Mouse (Mus musculus): ENCODE measurements around the gene Ptprn2. TPM values are rescaled to one million over a fixed set of nuclear protein-coding genes. Genes with fewer than 3 reads are reported as not detected.
A peak's percentile ranks its signal among the peaks of the same experiment; 100 is the strongest.

The Ptprn2 gene
- polyA plus RNA-seq, 1 experiment from 2014 or later: 0.07 TPM

DNA sequence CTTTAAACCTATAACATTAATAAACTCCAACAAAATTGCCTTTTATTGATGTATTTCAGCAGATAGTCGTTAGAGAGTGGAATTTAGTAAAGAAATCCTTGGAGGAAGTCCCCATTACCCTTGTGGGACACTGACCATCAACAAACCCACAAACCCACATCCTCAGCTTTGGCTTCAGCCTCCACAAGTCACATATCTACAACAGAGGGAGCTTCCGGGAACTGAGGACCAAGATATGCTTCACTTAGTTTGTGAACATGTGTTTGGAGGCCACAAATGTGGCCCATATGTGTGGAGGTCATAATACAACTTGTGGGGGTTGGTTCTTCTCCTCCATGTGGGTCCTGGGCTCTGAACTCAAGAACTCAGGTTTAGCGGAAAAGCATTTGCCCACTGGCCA, 143.5 kb downstream of the Ptprn2 start:
- Histone ChIP-seq H3K4me2 (ENCODE audit: low read depth, low read length) (no peak overlapping the region), H3K9me3 (replicated peaks; ENCODE audit: control insufficient read depth, low read length) (no peaks in the 10 kb centered on the region), H3K27me3 (ENCODE audit: control insufficient read depth, insufficient read depth, low read length) (no peaks in the 10 kb centered on the region), H3K4me1 (ENCODE audit: control insufficient read depth, insufficient read depth, low read length) (no peaks in the 10 kb centered on the region), H3K36me3 (ENCODE audit: control insufficient read depth, insufficient read depth) (no peaks in the 10 kb centered on the region), H3K27ac (ENCODE audit: low read length) (no peak overlapping the region), H3K4me3 (ENCODE audit: low read length) (no peak overlapping the region), H3K9ac (ENCODE audit: low read length) (no peak overlapping the region)
- no peak for ATAC-seq (replicated peaks; ENCODE audit: extremely low read depth, insufficient read depth, low FRiP score)
- 74% methylated on average over 3 of the region's 3 CpGs for WGBS

DNA sequence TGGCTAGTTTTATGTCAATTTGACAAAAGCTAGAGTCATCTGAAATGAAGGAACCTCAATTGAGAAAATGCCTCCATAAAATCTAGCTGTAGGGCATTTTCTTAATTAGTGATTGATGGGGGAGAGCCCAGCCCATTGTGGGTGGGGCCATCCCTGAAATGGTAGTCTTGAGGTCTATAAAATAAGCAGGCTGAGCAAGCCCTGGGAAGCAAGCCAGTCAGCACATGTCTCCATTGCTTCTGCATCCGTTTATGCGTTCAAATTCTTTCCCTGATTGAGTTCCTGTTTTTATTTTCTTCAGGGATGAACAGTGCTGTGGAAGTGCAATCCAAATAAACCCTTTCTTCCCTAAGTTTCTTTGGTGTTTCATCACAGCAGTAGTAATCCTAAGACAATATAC, 152.0 kb downstream of the Ptprn2 start:
- Histone ChIP-seq H3K36me3 (ENCODE audit: control insufficient read depth, insufficient read depth) (no peaks in the 10 kb centered on the region), H3K9ac (ENCODE audit: low read length) (no peak overlapping the region), H3K4me2 (ENCODE audit: low read depth, low read length) (no peak overlapping the region), H3K9me3 (replicated peaks; ENCODE audit: control insufficient read depth, low read length) (no peaks in the 10 kb centered on the region), H3K27ac (ENCODE audit: low read length) (no peak overlapping the region), H3K27me3 (ENCODE audit: control insufficient read depth, insufficient read depth, low read length) (0 out of 2 replicates have a peak, but pooled peaks cover 4% of the 10 kb centered on the region), H3K4me1 (ENCODE audit: control insufficient read depth, insufficient read depth, low read length) (no peaks in the 10 kb centered on the region), H3K4me3 (ENCODE audit: low read length) (no peak overlapping the region)
- 59% methylated on average over 2 of the region's 2 CpGs for WGBS
- ATAC-seq (replicated peaks; ENCODE audit: extremely low read depth, insufficient read depth, low FRiP score): no peak

DNA sequence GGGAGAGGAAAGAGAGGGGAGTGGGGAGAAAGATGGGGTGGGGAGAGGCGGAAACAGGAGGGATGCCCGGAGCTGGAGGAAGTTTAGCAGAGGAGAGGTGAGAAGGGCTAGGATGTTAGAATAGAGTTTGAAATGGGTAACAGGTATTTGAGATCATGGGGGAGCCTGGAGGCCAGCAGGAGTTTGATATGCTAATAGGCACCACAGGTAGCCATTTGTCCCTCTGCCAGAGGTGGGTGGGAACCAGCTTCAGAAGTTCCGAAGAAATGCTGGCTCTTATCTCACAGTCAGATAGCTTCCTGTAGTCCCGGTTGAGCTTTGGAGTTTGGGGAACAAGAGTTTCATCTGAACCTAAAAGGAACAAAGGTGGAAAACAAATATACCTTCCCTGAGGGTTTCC, 155.4 kb downstream of the Ptprn2 start:
- Histone ChIP-seq H3K4me1 (ENCODE audit: control insufficient read depth, insufficient read depth, low read length) (no peaks in the 10 kb centered on the region), H3K4me3 (ENCODE audit: low read length) (no peak overlapping the region), H3K36me3 (ENCODE audit: control insufficient read depth, insufficient read depth) (no peaks in the 10 kb centered on the region), H3K27ac (ENCODE audit: low read length) (no peak overlapping the region), H3K27me3 (ENCODE audit: control insufficient read depth, insufficient read depth, low read length) (0 out of 2 replicates have a peak, but pooled peaks cover 6% of the 10 kb centered on the region), H3K4me2 (ENCODE audit: low read depth, low read length) (no peak overlapping the region), H3K9me3 (replicated peaks; ENCODE audit: control insufficient read depth, low read length) (no peaks in the 10 kb centered on the region), H3K9ac (ENCODE audit: low read length) (no peak overlapping the region)
- no peak for ATAC-seq (replicated peaks; ENCODE audit: extremely low read depth, insufficient read depth, low FRiP score)
- WGBS: 5% methylated on average over 4 of the region's 4 CpGs

DNA sequence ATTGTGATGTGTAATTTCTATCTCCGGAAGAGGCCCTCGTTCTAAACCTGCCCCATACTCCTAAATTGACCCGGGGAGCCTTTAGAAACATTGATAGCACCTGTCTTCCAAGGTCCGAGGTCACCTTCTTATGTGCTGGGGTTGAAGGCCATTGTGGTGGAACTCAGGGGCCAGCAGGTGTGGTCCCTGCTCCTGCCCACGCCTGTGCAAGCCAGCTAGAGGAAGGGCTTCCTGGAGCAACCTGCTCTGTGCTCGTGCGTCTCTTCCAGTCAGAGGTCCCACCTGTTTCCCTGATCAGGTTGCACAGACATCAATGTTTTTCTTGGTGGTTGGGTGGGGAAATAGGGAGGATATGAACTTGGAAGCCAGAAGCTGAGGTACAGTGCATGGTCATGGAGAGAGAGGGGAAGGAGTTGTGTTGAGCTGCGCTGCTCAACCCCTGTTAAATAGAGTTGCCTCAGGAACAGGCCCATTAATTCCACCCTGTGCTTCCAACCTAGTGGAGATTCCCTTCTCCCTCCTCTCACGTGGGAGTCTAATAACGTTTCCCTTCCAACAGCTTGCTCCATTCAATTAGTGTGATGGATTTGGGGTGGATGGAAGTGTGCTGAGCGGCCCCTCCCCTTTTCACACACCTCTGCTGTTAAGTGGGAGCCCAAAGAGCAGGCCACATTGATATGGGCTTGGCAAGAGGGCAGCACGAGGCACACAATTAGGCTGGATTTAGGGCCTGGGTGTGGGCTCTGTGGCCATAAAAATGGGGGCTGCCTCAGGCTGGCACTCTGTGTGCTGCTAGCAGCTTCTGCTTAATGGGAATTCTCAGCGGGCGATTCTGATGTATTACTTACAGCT, 156.0 kb downstream of the Ptprn2 start:
- no peaks in the 10 kb centered on the region for H3K4me1 ChIP-seq (ENCODE audit: control insufficient read depth, insufficient read depth, low read length)
- no peaks in the 10 kb centered on the region for H3K9me3 ChIP-seq (replicated peaks; ENCODE audit: control insufficient read depth, low read length)
- H3K27me3 ChIP-seq (ENCODE audit: control insufficient read depth, insufficient read depth, low read length): 0 out of 2 replicates have a peak, but pooled peaks cover 6% of the 10 kb centered on the region
- no peak overlapping the region for H3K4me3 ChIP-seq (ENCODE audit: low read length)
- H3K27ac ChIP-seq (ENCODE audit: low read length): no peak overlapping the region
- H3K36me3 ChIP-seq (ENCODE audit: control insufficient read depth, insufficient read depth): no peaks in the 10 kb centered on the region
- H3K4me2 ChIP-seq (ENCODE audit: low read depth, low read length): no peak overlapping the region
- no peak overlapping the region for H3K9ac ChIP-seq (ENCODE audit: low read length)
- WGBS: 24% methylated on average over 14 of the region's 14 CpGs
- no peak for ATAC-seq (replicated peaks; ENCODE audit: extremely low read depth, insufficient read depth, low FRiP score)

DNA sequence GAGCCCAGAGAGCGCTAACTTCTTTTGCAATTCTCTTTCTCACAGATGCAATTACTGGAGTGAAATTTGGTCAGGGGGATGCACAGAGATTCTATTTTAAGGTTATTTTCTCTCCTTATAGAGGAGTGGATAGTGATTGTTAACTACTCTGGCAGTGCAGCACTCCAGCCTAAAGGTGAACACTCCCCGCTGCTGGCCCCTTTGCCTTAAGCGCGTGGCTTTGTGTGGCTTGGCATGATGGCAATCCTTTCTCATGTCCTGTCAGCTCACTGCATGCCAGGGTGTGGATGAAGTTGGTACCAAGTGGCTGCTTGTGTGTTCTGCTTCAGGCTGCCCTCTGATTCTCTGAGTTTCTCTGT, 156.7 kb downstream of the Ptprn2 start:
- no peak for ATAC-seq (replicated peaks; ENCODE audit: extremely low read depth, insufficient read depth, low FRiP score)
- H3K36me3 ChIP-seq (ENCODE audit: control insufficient read depth, insufficient read depth): no peaks in the 10 kb centered on the region

DNA sequence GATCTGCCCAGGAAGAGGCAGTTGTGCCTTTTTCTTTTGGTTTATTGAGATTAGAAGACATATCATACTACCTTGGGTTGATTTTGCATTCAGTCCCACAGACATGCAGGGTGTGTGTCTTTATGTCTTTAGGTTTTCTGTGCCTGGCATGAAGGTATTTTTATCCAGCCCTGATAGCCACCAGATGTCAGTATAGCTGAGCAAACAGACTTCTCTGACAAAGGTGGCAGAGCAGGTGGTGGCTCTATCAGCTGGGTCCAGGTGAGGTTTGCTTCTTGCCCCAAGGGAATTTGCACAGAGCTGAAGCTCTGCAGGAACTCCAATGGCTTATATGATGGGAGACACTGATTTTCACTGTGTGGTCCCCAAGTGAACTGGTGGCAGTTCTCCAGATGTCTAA, 161.3 kb downstream of the Ptprn2 start:
- Histone ChIP-seq H3K9me3 (replicated peaks; ENCODE audit: control insufficient read depth, low read length) (no peaks in the 10 kb centered on the region), H3K27me3 (ENCODE audit: control insufficient read depth, insufficient read depth, low read length) (0 out of 2 replicates have a peak, but pooled peaks cover 2% of the 10 kb centered on the region), H3K36me3 (ENCODE audit: control insufficient read depth, insufficient read depth) (no peaks in the 10 kb centered on the region), H3K4me1 (ENCODE audit: control insufficient read depth, insufficient read depth, low read length) (no peaks in the 10 kb centered on the region), H3K4me3 (ENCODE audit: low read length) (no peak overlapping the region), H3K27ac (ENCODE audit: low read length) (no peak overlapping the region), H3K4me2 (ENCODE audit: low read depth, low read length) (no peak overlapping the region), H3K9ac (ENCODE audit: low read length) (no peak overlapping the region)
- no peak for ATAC-seq (replicated peaks; ENCODE audit: extremely low read depth, insufficient read depth, low FRiP score)

More for the DNA sequence above, 156.7 kb downstream of the Ptprn2 start:
- no peaks in the 10 kb centered on the region for H3K9me3 ChIP-seq (replicated peaks; ENCODE audit: control insufficient read depth, low read length)
- WGBS: 71% methylated on average over 4 of the region's 4 CpGs
- no peaks in the 10 kb centered on the region for H3K4me1 ChIP-seq (ENCODE audit: control insufficient read depth, insufficient read depth, low read length)
- H3K27ac ChIP-seq (ENCODE audit: low read length): no peak overlapping the region
- no peak overlapping the region for H3K9ac ChIP-seq (ENCODE audit: low read length)
- no peak overlapping the region for H3K4me2 ChIP-seq (ENCODE audit: low read depth, low read length)
- H3K4me3 ChIP-seq (ENCODE audit: low read length): no peak overlapping the region
- 0 out of 2 replicates have a peak, but pooled peaks cover 6% of the 10 kb centered on the region for H3K27me3 ChIP-seq (ENCODE audit: control insufficient read depth, insufficient read depth, low read length)

DNA sequence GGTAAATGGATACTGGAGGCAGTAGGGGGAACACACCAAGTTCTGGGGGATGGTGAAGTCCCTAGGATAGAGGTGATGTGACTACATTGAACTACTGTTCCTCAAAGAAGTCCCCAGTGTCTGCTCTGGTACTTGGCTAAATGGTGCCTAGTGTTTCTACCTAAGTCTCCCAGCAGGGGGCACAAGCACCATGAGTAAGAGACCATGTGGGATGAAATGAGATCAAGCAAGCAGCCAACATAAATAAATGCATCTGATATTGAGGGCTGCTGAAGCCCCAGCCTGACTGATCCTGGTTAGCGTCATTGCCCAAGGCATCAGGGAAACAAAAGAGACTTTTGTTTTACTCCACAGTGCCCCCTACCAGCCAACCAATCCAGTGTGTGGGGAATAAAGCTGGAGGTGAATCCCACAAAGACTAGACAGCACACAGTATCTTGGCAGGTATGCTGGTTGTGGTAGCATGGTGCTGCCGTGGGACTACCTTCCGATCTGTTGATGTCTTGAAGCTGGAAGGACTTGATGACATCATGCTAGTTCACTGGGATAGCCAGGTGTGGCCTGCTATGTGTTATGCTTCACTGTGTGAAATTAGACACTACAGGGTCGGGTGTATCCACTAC, 163.2 kb downstream of the Ptprn2 start:
- ATAC-seq (replicated peaks; ENCODE audit: extremely low read depth, insufficient read depth, low FRiP score): peak; percentile 49; the same call in 1 of the 2 replicates

DNA sequence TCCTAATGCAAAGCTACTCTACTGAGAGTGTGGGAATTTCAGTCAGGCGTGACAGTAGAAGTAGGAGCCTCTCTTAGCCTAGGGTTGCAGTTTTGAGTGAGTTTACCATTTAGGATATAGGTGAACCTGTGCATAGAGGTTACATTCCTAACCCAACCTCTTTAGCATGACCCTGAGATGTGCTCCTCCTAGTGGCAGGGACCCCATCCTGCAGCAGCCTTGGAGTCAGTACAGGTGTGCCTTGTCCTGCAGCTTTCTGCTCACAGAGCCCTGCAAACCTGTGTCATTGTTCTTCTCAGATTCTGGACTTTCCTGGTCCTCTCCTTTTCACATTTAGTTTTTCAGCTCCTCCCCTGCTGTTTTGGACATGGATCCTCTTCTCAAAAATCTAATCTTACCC, 168.2 kb downstream of the Ptprn2 start:
- Histone ChIP-seq H3K4me1 (ENCODE audit: control insufficient read depth, insufficient read depth, low read length) (no peaks in the 10 kb centered on the region), H3K36me3 (ENCODE audit: control insufficient read depth, insufficient read depth) (no peaks in the 10 kb centered on the region), H3K27me3 (ENCODE audit: control insufficient read depth, insufficient read depth, low read length) (no peaks in the 10 kb centered on the region), H3K27ac (ENCODE audit: low read length) (no peak overlapping the region), H3K9me3 (replicated peaks; ENCODE audit: control insufficient read depth, low read length) (no peaks in the 10 kb centered on the region), H3K4me3 (ENCODE audit: low read length) (no peak overlapping the region), H3K4me2 (ENCODE audit: low read depth, low read length) (no peak overlapping the region), H3K9ac (ENCODE audit: low read length) (no peak overlapping the region)
- WGBS: 72% methylated on average over 1 of the region's 1 CpGs
- ATAC-seq (replicated peaks; ENCODE audit: extremely low read depth, insufficient read depth, low FRiP score): no peak

More for the DNA sequence above, 163.2 kb downstream of the Ptprn2 start:
- Histone ChIP-seq H3K36me3 (ENCODE audit: control insufficient read depth, insufficient read depth) (no peaks in the 10 kb centered on the region), H3K4me3 (ENCODE audit: low read length) (no peak overlapping the region), H3K4me1 (ENCODE audit: control insufficient read depth, insufficient read depth, low read length) (no peaks in the 10 kb centered on the region), H3K9ac (ENCODE audit: low read length) (no peak overlapping the region), H3K27me3 (ENCODE audit: control insufficient read depth, insufficient read depth, low read length) (no peaks in the 10 kb centered on the region), H3K9me3 (replicated peaks; ENCODE audit: control insufficient read depth, low read length) (no peaks in the 10 kb centered on the region), H3K27ac (ENCODE audit: low read length) (no peak overlapping the region), H3K4me2 (ENCODE audit: low read depth, low read length) (no peak overlapping the region)
- WGBS: 57% methylated on average over 4 of the region's 4 CpGs

DNA sequence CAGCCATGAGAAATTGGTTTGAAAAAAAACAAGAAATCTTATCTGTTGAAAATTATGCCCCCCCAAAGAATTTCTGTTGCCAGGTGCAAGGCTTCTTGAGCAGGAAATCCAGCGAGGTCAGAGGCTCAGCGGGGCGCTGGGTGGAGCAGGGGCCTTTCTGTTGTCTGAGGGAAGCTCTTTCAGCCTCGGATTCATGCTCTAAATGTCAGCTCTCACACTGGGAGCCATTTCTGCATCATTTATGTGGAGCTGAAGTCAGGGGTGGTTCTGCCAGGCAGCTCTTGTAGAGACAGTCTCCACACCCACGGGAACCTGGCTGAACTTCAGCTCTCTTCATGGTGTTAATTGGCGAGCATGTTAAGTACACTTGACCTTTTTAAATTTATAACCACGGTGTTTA, 174.6 kb downstream of the Ptprn2 start:
- Histone ChIP-seq H3K27ac (ENCODE audit: low read length) (no peak overlapping the region), H3K4me1 (ENCODE audit: control insufficient read depth, insufficient read depth, low read length) (no peaks in the 10 kb centered on the region), H3K9me3 (replicated peaks; ENCODE audit: control insufficient read depth, low read length) (no peaks in the 10 kb centered on the region), H3K4me2 (ENCODE audit: low read depth, low read length) (no peak overlapping the region), H3K27me3 (ENCODE audit: control insufficient read depth, insufficient read depth, low read length) (no peaks in the 10 kb centered on the region), H3K9ac (ENCODE audit: low read length) (no peak overlapping the region), H3K4me3 (ENCODE audit: low read length) (no peak overlapping the region), H3K36me3 (ENCODE audit: control insufficient read depth, insufficient read depth) (no peaks in the 10 kb centered on the region)
- ATAC-seq (replicated peaks; ENCODE audit: extremely low read depth, insufficient read depth, low FRiP score): no peak; the same call in 1 of the 2 replicates
- WGBS: 16% methylated on average over 7 of the region's 7 CpGs

All from heart, embryonic 16.5 days (tissue).